Mouse (Mus musculus) erythroblast, adult 5-6 weeks (primary cell): Measurements from ENCODE around the gene Gm21987. TPM values are rescaled to one million over a fixed set of nuclear protein-coding genes. Genes with fewer than 3 reads are reported as not detected.
A peak's percentile ranks its signal among the peaks of the same experiment; 100 is the strongest.

Experiments
- ATAC-seq: replicated peaks from 2 replicates; pipeline ENCODE4 v1.8.0; 2016; ENCODE audit warnings: moderate number of reproducible peaks, mild to moderate bottlenecking, moderate TSS enrichment, inconsistent platforms; ENCODE audit not compliant: poor library complexity, low FRiP score, severe bottlenecking
- total RNA-seq, 2 experiments: library from RNA; stranded (forward) in 1 of 2; stranded (reverse) in 1 of 2; fragments of 150-400 nt in 1 of 2; fragments of 200-764, 138-1000 nt in 1 of 2; gene quantifications; 2 replicates each; pipeline versions ENCODE4 v1.2.3 to v1.2.4; 2015 to 2017; ENCODE audit warnings: low replicate concordance in 2 of 2

Gm21987 gene
- total RNA-seq, 2 experiments from 2014 or later = not detected

- ATAC-seq = 0 out of 2 replicates have a peak, but pooled peaks have one; percentile 48
Observed at GRCm38 (mm10) chr16:38387389-38387788, 40.5 kb downstream of the Gm21987 start.

- ATAC-seq = no peak
Observed at GRCm38 (mm10) chr16:38388757-38389156, 41.9 kb downstream of the Gm21987 start.

- ATAC-seq = no peak
Observed at GRCm38 (mm10) chr16:38389284-38389893, 42.5 kb downstream of the Gm21987 start.

DNA sequence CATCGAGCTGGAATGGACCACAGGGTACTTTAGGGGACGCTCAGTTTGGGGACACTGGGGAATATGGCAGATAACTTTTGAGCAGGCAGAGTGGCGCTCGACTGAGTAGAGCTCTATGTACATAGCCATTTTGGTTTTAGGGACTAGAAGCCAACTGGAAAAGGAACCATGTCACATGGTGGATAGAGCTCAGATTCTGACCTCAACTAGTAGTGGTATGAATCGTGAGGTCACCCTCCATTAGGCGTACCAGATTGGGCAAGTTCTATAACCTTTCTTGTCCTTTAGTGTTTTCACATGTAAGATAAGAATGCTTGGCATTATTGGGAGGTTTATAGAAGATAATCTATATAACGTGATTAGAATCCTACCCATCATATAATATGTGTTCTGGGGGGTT, 43.5 kb downstream of the Gm21987 start:
- no peak for ATAC-seq

- no peak for ATAC-seq
Observed at GRCm38 (mm10) chr16:38392126-38392894, 45.5 kb downstream of the Gm21987 start.

GRCm38 (mm10) chr16:38394191-38394618, 47.4 kb downstream of the Gm21987 start:
- ATAC-seq = no peak

DNA sequence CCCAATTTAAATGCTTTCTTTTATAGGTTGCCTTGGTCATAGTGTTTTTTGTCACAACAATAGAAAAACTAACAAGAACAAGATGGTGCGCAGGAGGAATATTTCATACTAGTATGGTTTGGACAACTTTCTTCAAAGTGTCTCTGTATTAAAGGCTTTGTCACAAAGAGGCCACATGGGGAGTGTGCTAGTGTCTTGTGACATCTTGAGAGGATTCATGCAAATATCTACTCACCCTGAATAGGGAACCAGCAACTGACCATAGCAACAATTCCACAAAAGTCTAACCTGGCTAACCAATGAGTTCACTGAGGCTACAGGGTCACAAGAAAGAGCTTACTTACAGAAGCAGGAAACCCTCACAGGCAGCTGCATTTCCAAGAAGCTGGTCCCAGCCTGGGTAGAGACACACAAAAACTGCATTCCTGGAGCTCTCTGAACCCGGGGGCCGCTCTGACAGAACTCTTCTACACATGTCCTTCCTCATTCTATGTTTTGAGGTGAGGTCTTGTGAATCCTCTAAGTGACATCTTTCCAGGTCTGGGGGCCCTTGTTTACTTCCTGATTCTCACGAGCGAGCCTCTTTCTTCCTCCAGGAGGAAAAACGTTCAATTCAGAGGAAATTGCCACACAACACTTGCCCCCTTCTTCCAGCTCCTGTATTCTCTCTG, 48.4 kb downstream of the Gm21987 start:
- no peak for ATAC-seq

GRCm38 (mm10) chr16:38396155-38396554, 49.3 kb downstream of the Gm21987 start:
- ATAC-seq = no peak

DNA sequence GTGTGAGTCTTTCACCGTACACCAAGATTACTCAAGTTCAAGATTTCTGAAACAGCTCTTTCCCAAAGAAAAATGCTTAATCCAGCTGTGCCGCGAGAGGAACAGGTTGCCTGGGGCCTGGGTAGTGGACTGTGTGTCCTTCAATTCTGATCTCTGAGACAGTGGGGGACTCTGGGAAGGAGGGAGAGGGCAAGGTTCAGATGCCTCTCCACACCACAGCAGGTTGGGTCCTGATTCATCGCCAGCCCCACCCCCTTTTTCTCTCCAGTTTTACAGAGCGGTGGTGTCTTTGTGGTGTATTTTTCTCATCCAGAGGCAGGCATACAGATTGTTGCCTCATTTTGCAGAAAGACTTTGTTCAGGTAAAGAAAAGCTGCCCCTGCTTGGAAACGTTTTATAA, 51.4 kb downstream of the Gm21987 start:
- ATAC-seq = no peak

- ATAC-seq = no peak
Observed at GRCm38 (mm10) chr16:38399076-38399475, 52.2 kb downstream of the Gm21987 start.

DNA sequence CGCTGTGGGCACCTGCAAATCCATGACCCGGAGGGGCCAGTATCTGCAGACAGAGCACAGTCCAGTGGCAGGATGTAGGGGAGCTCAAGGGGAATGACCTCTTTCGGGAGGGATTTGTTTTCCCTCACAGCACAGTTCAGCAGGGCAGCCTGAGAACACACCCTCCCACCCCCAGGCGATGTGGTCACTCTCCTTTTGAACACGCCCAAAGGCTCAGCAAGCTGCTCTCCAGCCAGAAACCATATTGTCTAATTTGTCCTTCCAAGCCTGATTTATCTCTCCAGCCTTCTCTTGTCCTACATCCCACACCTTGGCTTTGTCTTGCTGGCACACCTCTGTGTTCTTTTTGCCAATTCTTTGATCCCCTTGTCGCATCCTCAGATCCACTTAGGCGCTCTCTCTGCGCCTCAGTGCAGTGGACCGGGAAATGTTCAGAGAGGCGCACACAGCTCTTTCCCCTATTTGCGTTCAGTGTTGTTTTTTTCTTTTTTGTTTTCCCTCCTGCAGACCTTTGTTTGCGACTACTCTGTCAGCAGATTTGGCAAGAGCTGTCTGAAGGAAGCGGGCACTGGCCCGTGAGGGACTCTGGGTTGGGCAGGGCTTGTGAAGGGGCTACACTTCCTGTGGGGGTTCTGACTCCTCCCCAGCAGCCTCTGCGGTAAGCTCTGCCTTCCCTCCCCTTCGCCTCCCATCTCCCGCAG, 52.8 kb downstream of the Gm21987 start:
- no peak for ATAC-seq

DNA sequence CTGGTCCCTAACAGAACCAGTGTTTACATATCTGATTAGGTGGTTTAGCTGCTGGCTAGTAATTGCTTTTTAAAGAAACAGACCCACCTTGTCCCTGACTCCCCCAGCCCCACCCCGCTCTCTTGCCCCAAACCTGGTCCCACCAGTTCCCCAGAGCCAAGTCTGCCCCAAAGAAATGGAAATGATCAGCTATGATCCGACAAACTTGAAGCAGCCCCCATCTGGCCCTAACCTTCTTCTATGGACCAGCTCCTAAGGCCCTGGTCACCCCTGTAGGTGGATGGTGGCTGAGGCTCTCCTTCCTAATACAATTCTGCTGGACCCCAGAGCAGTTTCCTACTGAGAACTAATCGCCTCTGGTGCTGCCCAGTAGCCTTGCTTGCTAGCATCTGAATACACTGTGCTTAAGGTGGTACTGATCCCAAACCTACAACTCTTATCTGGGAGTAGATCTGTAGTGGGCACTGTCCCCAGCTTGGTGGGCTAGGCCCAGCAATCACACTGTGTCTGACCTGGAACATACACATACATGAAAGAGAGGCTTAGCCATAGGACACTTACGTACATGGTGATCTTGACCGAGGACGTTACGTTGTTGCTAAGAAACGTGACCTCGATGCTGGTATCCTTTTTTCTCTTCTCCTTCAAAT, 53.6 kb downstream of the Gm21987 start:
- ATAC-seq = no peak

GRCm38 (mm10) chr16:38401468-38401867, 54.6 kb downstream of the Gm21987 start:
- ATAC-seq = no peak

DNA sequence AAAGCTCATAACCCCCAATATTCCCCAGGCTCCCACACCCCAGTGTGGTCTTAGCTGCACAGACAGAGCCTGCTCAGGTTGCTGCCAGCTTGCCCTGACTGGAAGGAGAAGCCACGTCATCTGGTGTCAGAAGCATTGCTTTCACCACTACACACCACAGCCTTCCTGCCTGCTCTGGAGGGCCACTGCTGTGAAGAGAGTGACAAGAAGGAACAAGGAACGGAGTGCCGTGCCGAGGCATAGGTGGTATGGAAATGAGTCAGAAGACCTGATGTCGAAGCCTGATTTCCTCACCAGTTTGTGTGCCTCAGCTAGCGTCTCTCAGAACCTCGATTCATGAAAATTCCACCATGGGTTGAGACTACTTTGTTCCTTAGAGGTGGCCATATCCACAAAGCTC, 56.8 kb downstream of the Gm21987 start:
- no peak for ATAC-seq

DNA sequence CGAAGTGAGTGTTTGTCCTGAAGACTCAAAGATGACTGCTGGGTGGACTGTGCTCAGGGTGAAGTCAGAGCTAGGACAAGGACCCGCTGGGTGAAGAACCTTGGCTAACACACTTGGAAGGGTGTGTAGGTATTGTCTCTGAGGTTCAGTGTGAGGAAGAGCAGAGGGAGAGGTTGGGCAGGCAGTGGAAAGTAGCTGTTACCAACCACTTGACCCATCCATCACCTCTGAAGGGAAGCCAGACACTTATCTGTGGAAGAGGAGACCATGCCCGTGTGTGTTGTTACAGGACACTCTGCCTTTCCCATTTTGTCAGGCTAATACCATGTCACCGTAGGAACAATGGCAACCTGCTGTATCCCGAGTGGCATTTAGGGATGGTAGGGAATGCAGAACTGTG, 59.5 kb downstream of the Gm21987 start:
- ATAC-seq = no peak

- ATAC-seq = no peak
Observed at GRCm38 (mm10) chr16:38406708-38407107, 59.9 kb downstream of the Gm21987 start.

DNA sequence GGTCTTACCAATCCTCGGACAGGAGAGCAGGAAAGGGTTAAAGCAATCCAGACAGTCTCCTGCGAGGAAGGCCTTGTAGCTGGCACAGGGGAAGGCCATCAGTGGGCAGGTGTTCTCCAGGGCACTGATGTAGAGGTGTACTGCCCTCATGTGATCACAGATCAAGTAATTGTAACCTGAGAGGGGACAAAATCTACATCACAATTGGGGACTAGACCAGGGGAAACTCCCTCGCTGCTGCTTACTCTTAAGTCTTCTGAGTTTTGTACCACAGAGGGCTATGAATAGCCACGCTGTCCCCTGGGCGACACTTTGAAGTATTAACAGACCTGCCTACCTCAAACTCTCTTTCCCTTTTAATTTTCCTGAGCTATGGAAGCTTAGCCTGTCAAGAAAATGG, 60.7 kb downstream of the Gm21987 start:
- ATAC-seq = no peak

GRCm38 (mm10) chr16:38408416-38408815, 61.6 kb downstream of the Gm21987 start:
- ATAC-seq = no peak
